In genomic region chr12:103202592-103203544, GRCm38 (mm10) we compare ENCODE assay signal across 10 mouse cellular contexts. TPM values are rescaled to one million over a fixed set of nuclear protein-coding genes. Genes with fewer than 3 reads are reported as not detected.
DNase-seq lines count a peak whose midpoint lies in the region; ATAC-seq and TF ChIP-seq lines count a peak whose summit lies in the region.
"Had no signal": no experiment of that assay in that cellular context is flagged by ENCODE, and none has a peak within 500 bp of the region (broad histone marks: within the 10 kb centered on the region; RNA-seq: fewer than 3 reads in every experiment).

No protein-coding gene starts in this region.

- no peak for DNase-seq in heart, adult 11 months
- DNase-seq in adrenal gland, postnatal 25 days, result peak; percentile 73
- DNase-seq in kidney, postnatal 0 days (ENCODE audit: low spot score), result peak; percentile 67
- DNase-seq in lung, adult 18-20 months, result no peak
- no peak for DNase-seq in heart, adult 18-20 months

- no peak overlapping the region for H3K4me3 ChIP-seq in heart, embryonic 13.5 days
- no peak overlapping the region for H3K4me3 ChIP-seq in forebrain, embryonic 16.5 days (replicated peaks; ENCODE audit: low read length)
- no peak overlapping the region for H3K4me3 ChIP-seq in kidney, postnatal 0 days (replicated peaks; ENCODE audit: low read depth, low read length)
- no peak overlapping the region for H3K4me3 ChIP-seq in neural tube, embryonic 12.5 days
- H3K4me3 ChIP-seq: embryonic facial prominence, embryonic 15.5 days had no signal

- H3K9ac ChIP-seq in heart, embryonic 13.5 days, result no peak overlapping the region
- no peak overlapping the region for H3K9ac ChIP-seq in forebrain, embryonic 16.5 days (replicated peaks; ENCODE audit: low read depth, low read length)
- no peak overlapping the region for H3K9ac ChIP-seq in kidney, postnatal 0 days (ENCODE audit: low read depth, low read length)
- 0 out of 2 replicates have a peak overlapping the region, but pooled peaks have one; percentile 1 for H3K9ac ChIP-seq in neural tube, embryonic 12.5 days
- H3K9ac ChIP-seq: embryonic facial prominence, embryonic 15.5 days; liver, embryonic 14.5 days had no signal

- H3K27me3 ChIP-seq in heart, embryonic 13.5 days (replicated peaks), result no peaks in the 10 kb centered on the region
- H3K27me3 ChIP-seq in forebrain, embryonic 16.5 days (replicated peaks; ENCODE audit: control insufficient read depth, insufficient read depth, low read length), result no peaks in the 10 kb centered on the region
- no peaks in the 10 kb centered on the region for H3K27me3 ChIP-seq in kidney, postnatal 0 days (ENCODE audit: insufficient read depth, low read length)
- H3K27me3 ChIP-seq in neural tube, embryonic 12.5 days (replicated peaks), result no peaks in the 10 kb centered on the region
- H3K27me3 ChIP-seq: embryonic facial prominence, embryonic 15.5 days had no signal

- H3K36me3 ChIP-seq in heart, embryonic 13.5 days, result no peaks in the 10 kb centered on the region
- H3K36me3 ChIP-seq in forebrain, embryonic 16.5 days (ENCODE audit: control insufficient read depth, insufficient read depth), result no peaks in the 10 kb centered on the region
- H3K36me3 ChIP-seq in kidney, postnatal 0 days (ENCODE audit: insufficient read depth, low read length), result no peaks in the 10 kb centered on the region
- H3K36me3 ChIP-seq in neural tube, embryonic 12.5 days, result no peaks in the 10 kb centered on the region
- H3K36me3 ChIP-seq: embryonic facial prominence, embryonic 15.5 days had no signal

- no peak for TF ChIP-seq CTCF in kidney, postnatal 0 days (IDR thresholded peaks at IDR 0.05; ENCODE audit: low read depth)

- no peak overlapping the region for H3K4me2 ChIP-seq in heart, embryonic 13.5 days
- H3K4me2 ChIP-seq in forebrain, embryonic 16.5 days (ENCODE audit: low read length), result no peak overlapping the region
- H3K4me2 ChIP-seq in kidney, postnatal 0 days (ENCODE audit: low read length), result no peak overlapping the region
- 0 out of 2 replicates have a peak overlapping the region, but pooled peaks have one; percentile 8 for H3K4me2 ChIP-seq in neural tube, embryonic 12.5 days (replicated peaks)
- H3K4me2 ChIP-seq: embryonic facial prominence, embryonic 15.5 days had no signal

- no peaks in the 10 kb centered on the region for H3K9me3 ChIP-seq in heart, embryonic 13.5 days
- H3K9me3 ChIP-seq in forebrain, embryonic 16.5 days (ENCODE audit: control insufficient read depth, low read length), result no peaks in the 10 kb centered on the region
- H3K9me3 ChIP-seq in kidney, postnatal 0 days (replicated peaks; ENCODE audit: low read length), result no peaks in the 10 kb centered on the region
- H3K9me3 ChIP-seq in neural tube, embryonic 12.5 days, result no peaks in the 10 kb centered on the region
- H3K9me3 ChIP-seq: embryonic facial prominence, embryonic 15.5 days had no signal

- 32% methylated on average over 11 of the region's 11 CpGs for whole genome bisulfite sequencing in heart, embryonic 13.5 days
- WGBS in forebrain, embryonic 16.5 days, result 23% methylated on average over 11 of the region's 11 CpGs
- WGBS in kidney, postnatal 0 days, result 15% methylated on average over 11 of the region's 11 CpGs
- 16% methylated on average over 11 of the region's 11 CpGs for whole genome bisulfite sequencing in neural tube, embryonic 12.5 days

- peaks cover 16% of the 10 kb centered on the region for H3K4me1 ChIP-seq in heart, embryonic 13.5 days
- H3K4me1 ChIP-seq in forebrain, embryonic 16.5 days (replicated peaks; ENCODE audit: control insufficient read depth, insufficient read depth, low read length), result peaks cover 6% of the 10 kb centered on the region; the same call in 1 of the 2 replicates
- H3K4me1 ChIP-seq in kidney, postnatal 0 days (replicated peaks; ENCODE audit: insufficient read depth, low read length), result 0 out of 2 replicates have a peak, but pooled peaks cover 3% of the 10 kb centered on the region
- peaks cover 13% of the 10 kb centered on the region for H3K4me1 ChIP-seq in neural tube, embryonic 12.5 days
- H3K4me1 ChIP-seq: embryonic facial prominence, embryonic 15.5 days had no signal

- no peak overlapping the region for H3K27ac ChIP-seq in heart, embryonic 13.5 days (replicated peaks)
- H3K27ac ChIP-seq in forebrain, embryonic 16.5 days (ENCODE audit: low read length), result no peak overlapping the region
- H3K27ac ChIP-seq in kidney, postnatal 0 days, result no peak overlapping the region
- H3K27ac ChIP-seq in neural tube, embryonic 12.5 days, result no peak overlapping the region
- H3K27ac ChIP-seq: embryonic facial prominence, embryonic 15.5 days; liver, embryonic 14.5 days had no signal

- peak; percentile 49; the same call in 1 of the 2 replicates for ATAC-seq in heart, embryonic 13.5 days (ENCODE audit: extremely low read depth, insufficient number of reproducible peaks, low FRiP score, low TSS enrichment)
- ATAC-seq in forebrain, embryonic 16.5 days, result 0 out of 2 replicates have a peak, but pooled peaks have one; percentile 33
- ATAC-seq in kidney, postnatal 0 days (replicated peaks; ENCODE audit: low FRiP score, low read depth), result peak; percentile 78; the same call in 1 of the 2 replicates
- peak; percentile 79 for ATAC-seq in neural tube, embryonic 12.5 days (ENCODE audit: low FRiP score, low read depth)

RNA-seq across cellular contexts. Expression of gene Prima1, which starts 39.1 kb away (rescaled TPM):
- 0.19 TPM in 1 of 2 replicates, not detected in the other for polyA plus RNA-seq in heart, embryonic 13.5 days (2015; fragmentation: Nextera tagmentation; extraction: Ambion mirVana)
- total RNA-seq in adrenal gland, postnatal 25 days (2021), result 1.4 and 1.8 TPM in 2 replicates
- 0.25 TPM in 1 of 2 replicates, not detected in the other for polyA plus RNA-seq in forebrain, embryonic 16.5 days (2015; fragmentation: Nextera tagmentation; extraction: Ambion mirVana)
- 0.42 and 0.70 TPM in 2 replicates for polyA plus RNA-seq in kidney, postnatal 0 days (2015; fragmentation: Nextera tagmentation; extraction: Ambion mirVana)
- polyA plus RNA-seq in neural tube, embryonic 12.5 days (2016; fragmentation: Nextera tagmentation; extraction: Ambion mirVana), result 2.4 and 3.1 TPM in 2 replicates
- under 1 TPM in 1 of 2 experiments, not detected in 1; 0.40 TPM for total RNA-seq in heart, adult 18-20 months (2021)
- polyA plus RNA-seq: liver, embryonic 14.5 days had no signal

Comparison
In these comparisons a context has a peak if more than half of its experiments do, and no peak if none do; other contexts are left out.
1. DNase-seq: peak in adrenal gland, postnatal 25 days (single experiment) and kidney, postnatal 0 days (single experiment); none in heart, adult 11 months (single experiment), lung, adult 18-20 months (0 of 2) and heart, adult 18-20 months (0 of 2).
2. Peak in every context shown above with its lines, with median percentiles within 50 percentile points of each other: ATAC-seq.